Mouse (Mus musculus): ENCODE data around the gene Rab3b. TPM values are rescaled to one million over a fixed set of nuclear protein-coding genes. Genes with fewer than 3 reads are reported as not detected.
A peak's percentile ranks its signal among the peaks of the same experiment; 100 is the strongest.

Gene Rab3b
- 155 and 204 TPM in 2 replicates for polyA plus RNA-seq (2015; fragmentation: Nextera tagmentation; extraction: Ambion mirVana)

GRCm38 (mm10) chr4:108878963-108879822 lies at the start of gene Rab3b:
Gene Rab3b, plus strand, starts transcription at chr4:108879063.
- H3K4me1 ChIP-seq (ENCODE audit: control insufficient read depth, insufficient read depth, low read length), result peaks cover 11% of the 10 kb centered on the region
- H3K9me3 ChIP-seq (replicated peaks; ENCODE audit: control insufficient read depth, low read length, poor library complexity, severe bottlenecking), result no peaks in the 10 kb centered on the region
- under 1% methylated on average over 46 of the region's 46 CpGs for WGBS
- H3K27ac ChIP-seq (ENCODE audit: low read length), result peak within 1 kb of the TSS; percentile 79
- H3K36me3 ChIP-seq (ENCODE audit: control insufficient read depth, insufficient read depth, low read length), result no peaks in the 10 kb centered on the region
- ATAC-seq, result peak; percentile 92
- peak within 1 kb of the TSS; percentile 75 for H3K4me3 ChIP-seq (ENCODE audit: low read depth, low read length)
- peak within 1 kb of the TSS; percentile 88 for H3K9ac ChIP-seq (ENCODE audit: low read depth, low read length)
- no peaks in the 10 kb centered on the region for H3K27me3 ChIP-seq (ENCODE audit: control insufficient read depth, insufficient read depth, low read depth, low read length)
- H3K4me2 ChIP-seq (ENCODE audit: low read length), result peak within 1 kb of the TSS; percentile 77

GRCm38 (mm10) chr4:108830698-108831097 lies 48.2 kb upstream of the Rab3b start:
- H3K36me3 ChIP-seq (ENCODE audit: control insufficient read depth, insufficient read depth, low read length), result peaks cover 4% of the 10 kb centered on the region; the same call in 1 of the 2 replicates
- H3K9me3 ChIP-seq (replicated peaks; ENCODE audit: control insufficient read depth, low read length, poor library complexity, severe bottlenecking), result no peaks in the 10 kb centered on the region
- no peak overlapping the region for H3K9ac ChIP-seq (ENCODE audit: low read depth, low read length)
- no peak overlapping the region for H3K27ac ChIP-seq (ENCODE audit: low read length)
- WGBS, result 80% methylated on average over 1 of the region's 1 CpGs
- H3K4me1 ChIP-seq (ENCODE audit: control insufficient read depth, insufficient read depth, low read length), result peaks cover 18% of the 10 kb centered on the region
- no peaks in the 10 kb centered on the region for H3K27me3 ChIP-seq (ENCODE audit: control insufficient read depth, insufficient read depth, low read depth, low read length)
- no peak overlapping the region for H3K4me3 ChIP-seq (ENCODE audit: low read depth, low read length)
- ATAC-seq, result no peak
- H3K4me2 ChIP-seq (ENCODE audit: low read length), result peak overlapping the region; percentile 14; the same call in 1 of the 2 replicates

- peaks cover 2% of the 10 kb centered on the region; the same call in 1 of the 2 replicates for H3K36me3 ChIP-seq (ENCODE audit: control insufficient read depth, insufficient read depth, low read length)
- no peaks in the 10 kb centered on the region for H3K27me3 ChIP-seq (ENCODE audit: control insufficient read depth, insufficient read depth, low read depth, low read length)
- WGBS, result 0% methylated on average over 43 of the region's 73 CpGs
- H3K9ac ChIP-seq (ENCODE audit: low read depth, low read length), result peak within 1 kb of the TSS; percentile 88
- H3K4me3 ChIP-seq (ENCODE audit: low read depth, low read length), result peak within 1 kb of the TSS; percentile 57
- peak; percentile 96 for ATAC-seq
- H3K4me2 ChIP-seq (ENCODE audit: low read length), result peak within 1 kb of the TSS; percentile 83
- H3K9me3 ChIP-seq (replicated peaks; ENCODE audit: control insufficient read depth, low read length, poor library complexity, severe bottlenecking), result no peaks in the 10 kb centered on the region
- H3K4me1 ChIP-seq (ENCODE audit: control insufficient read depth, insufficient read depth, low read length), result peaks cover 34% of the 10 kb centered on the region
- peak within 1 kb of the TSS; percentile 93 for H3K27ac ChIP-seq (ENCODE audit: low read length)
Observed at GRCm38 (mm10) chr4:108832916-108833827, 45.7 kb upstream of the Rab3b start, which contains the start of gene Btf3l4. Gene Btf3l4, minus strand, starts transcription at chr4:108833614.

GRCm38 (mm10) chr4:108833828-108834114 lies 45.1 kb upstream of the Rab3b start:
- Histone ChIP-seq H3K4me2 (ENCODE audit: low read length) (peak overlapping the region; percentile 83), H3K27me3 (ENCODE audit: control insufficient read depth, insufficient read depth, low read depth, low read length) (no peaks in the 10 kb centered on the region), H3K4me3 (ENCODE audit: low read depth, low read length) (peak overlapping the region; percentile 57), H3K36me3 (ENCODE audit: control insufficient read depth, insufficient read depth, low read length) (peaks cover 2% of the 10 kb centered on the region; the same call in 1 of the 2 replicates), H3K9ac (ENCODE audit: low read depth, low read length) (peak overlapping the region; percentile 70), H3K27ac (ENCODE audit: low read length) (peak overlapping the region; percentile 93), H3K4me1 (ENCODE audit: control insufficient read depth, insufficient read depth, low read length) (peaks cover 36% of the 10 kb centered on the region), H3K9me3 (replicated peaks; ENCODE audit: control insufficient read depth, low read length, poor library complexity, severe bottlenecking) (no peaks in the 10 kb centered on the region)
- no peak for ATAC-seq
- 0% methylated on average over 6 of the region's 6 CpGs for WGBS

- Histone ChIP-seq H3K27ac (ENCODE audit: low read length) (peak within 1 kb of the TSS; percentile 93), H3K4me2 (ENCODE audit: low read length) (peak within 1 kb of the TSS; percentile 83), H3K9ac (ENCODE audit: low read depth, low read length) (peak within 1 kb of the TSS; percentile 88), H3K4me3 (ENCODE audit: low read depth, low read length) (peak within 1 kb of the TSS; percentile 57), H3K9me3 (replicated peaks; ENCODE audit: control insufficient read depth, low read length, poor library complexity, severe bottlenecking) (no peaks in the 10 kb centered on the region), H3K36me3 (ENCODE audit: control insufficient read depth, insufficient read depth, low read length) (no peaks in the 10 kb centered on the region), H3K27me3 (ENCODE audit: control insufficient read depth, insufficient read depth, low read depth, low read length) (no peaks in the 10 kb centered on the region), H3K4me1 (ENCODE audit: control insufficient read depth, insufficient read depth, low read length) (peaks cover 36% of the 10 kb centered on the region)
- under 1% methylated on average over 34 of the region's 34 CpGs for WGBS
- peak; percentile 81 for ATAC-seq
Observed at GRCm38 (mm10) chr4:108834115-108834970, 44.5 kb upstream of the Rab3b start, which contains the start of gene Txndc12. Gene Txndc12, plus strand, starts transcription at chr4:108834601.

GRCm38 (mm10) chr4:108834971-108835311 lies 43.9 kb upstream of the Rab3b start:
- Histone ChIP-seq H3K36me3 (ENCODE audit: control insufficient read depth, insufficient read depth, low read length) (no peaks in the 10 kb centered on the region), H3K4me3 (ENCODE audit: low read depth, low read length) (peak overlapping the region; percentile 57), H3K4me2 (ENCODE audit: low read length) (peak overlapping the region; percentile 83), H3K9me3 (replicated peaks; ENCODE audit: control insufficient read depth, low read length, poor library complexity, severe bottlenecking) (no peaks in the 10 kb centered on the region), H3K9ac (ENCODE audit: low read depth, low read length) (peak overlapping the region; percentile 70), H3K27ac (ENCODE audit: low read length) (peak overlapping the region; percentile 93), H3K27me3 (ENCODE audit: control insufficient read depth, insufficient read depth, low read depth, low read length) (no peaks in the 10 kb centered on the region), H3K4me1 (ENCODE audit: control insufficient read depth, insufficient read depth, low read length) (peaks cover 36% of the 10 kb centered on the region)
- WGBS, result under 1% methylated on average over 15 of the region's 15 CpGs
- ATAC-seq, result no peak

- Histone ChIP-seq H3K4me3 (ENCODE audit: low read depth, low read length) (peak overlapping the region; percentile 57), H3K27ac (ENCODE audit: low read length) (peak overlapping the region; percentile 93; the same call in 1 of the 2 replicates), H3K36me3 (ENCODE audit: control insufficient read depth, insufficient read depth, low read length) (0 out of 2 replicates have a peak, but pooled peaks cover under 1% of the 10 kb centered on the region), H3K9me3 (replicated peaks; ENCODE audit: control insufficient read depth, low read length, poor library complexity, severe bottlenecking) (no peaks in the 10 kb centered on the region), H3K4me2 (ENCODE audit: low read length) (peak overlapping the region; percentile 83), H3K27me3 (ENCODE audit: control insufficient read depth, insufficient read depth, low read depth, low read length) (no peaks in the 10 kb centered on the region), H3K4me1 (ENCODE audit: control insufficient read depth, insufficient read depth, low read length) (peaks cover 36% of the 10 kb centered on the region), H3K9ac (ENCODE audit: low read depth, low read length) (peak overlapping the region; percentile 70)
- no peak for ATAC-seq
- 60% methylated on average over 3 of the region's 3 CpGs for whole genome bisulfite sequencing
Observed at GRCm38 (mm10) chr4:108835496-108835895, 43.4 kb upstream of the Rab3b start.

GRCm38 (mm10) chr4:108838031-108838430 lies 40.8 kb upstream of the Rab3b start:
- Histone ChIP-seq H3K36me3 (ENCODE audit: control insufficient read depth, insufficient read depth, low read length) (0 out of 2 replicates have a peak, but pooled peaks cover 2% of the 10 kb centered on the region), H3K4me2 (ENCODE audit: low read length) (no peak overlapping the region), H3K9ac (ENCODE audit: low read depth, low read length) (no peak overlapping the region), H3K27ac (ENCODE audit: low read length) (no peak overlapping the region), H3K27me3 (ENCODE audit: control insufficient read depth, insufficient read depth, low read depth, low read length) (no peaks in the 10 kb centered on the region), H3K9me3 (replicated peaks; ENCODE audit: control insufficient read depth, low read length, poor library complexity, severe bottlenecking) (no peaks in the 10 kb centered on the region), H3K4me3 (ENCODE audit: low read depth, low read length) (no peak overlapping the region), H3K4me1 (ENCODE audit: control insufficient read depth, insufficient read depth, low read length) (peaks cover 22% of the 10 kb centered on the region)
- ATAC-seq, result no peak
- 91% methylated on average over 4 of the region's 4 CpGs for WGBS

Data from midbrain, embryonic 16.5 days (tissue).